Mouse (Mus musculus) midbrain, postnatal 0 days (tissue): Measurements from ENCODE around the gene Bmp2k. TPM values are rescaled to one million over a fixed set of nuclear protein-coding genes. Genes with fewer than 3 reads are reported as not detected.

Experiments used
- ATAC-seq: fragments of 200-750 bp; cut with Nextera tagmentation; 2 replicates; pipeline ENCODE4 v1.8.0; 2017; ENCODE audit warnings: moderate number of reproducible peaks, mild to moderate bottlenecking, moderate TSS enrichment, moderate library complexity; ENCODE audit not compliant: low FRiP score
- DNase-seq: peaks from one replicate; pipeline ENCODE4 v3.0.0-alpha.2; 2015; ENCODE audit warnings: low spot score
- H3K27ac ChIP-seq: fragments of 300-500 bp; sonication (generic); 2 replicates; pipeline ENCODE4 v1.5.1; 2014; ENCODE audit warnings: low read depth, mild to moderate bottlenecking, low read length, mixed read lengths
- H3K27me3 ChIP-seq: fragments of 300-500 bp; sonication (generic); 2 replicates; pipeline ENCODE4 v1.6.1; 2014; ENCODE audit warnings: low read length, control low read depth, mixed read lengths; ENCODE audit not compliant: insufficient read depth
- H3K36me3 ChIP-seq: fragments of 300-500 bp; sonication (generic); 2 replicates; pipeline ENCODE4 v1.6.1; 2014; ENCODE audit warnings: low read length, control low read depth, mixed read lengths; ENCODE audit not compliant: insufficient read depth
- H3K4me1 ChIP-seq: fragments of 300-500 bp; sonication (generic); 2 replicates; pipeline ENCODE4 v1.6.1; 2014; ENCODE audit warnings: mild to moderate bottlenecking, control low read depth, antibody characterized with exemption, low read length, mixed read lengths; ENCODE audit not compliant: insufficient read depth
- H3K4me2 ChIP-seq: fragments of 300-500 bp; sonication (generic); 2 replicates; pipeline ENCODE4 v1.6.1; 2014; ENCODE audit warnings: low read depth, mild to moderate bottlenecking, low read length, mixed read lengths; ENCODE audit not compliant: poor library complexity, severe bottlenecking
- H3K4me3 ChIP-seq: fragments of 300-500 bp; sonication (generic); 2 replicates; pipeline ENCODE4 v1.5.1; 2014; ENCODE audit warnings: low read depth, mild to moderate bottlenecking, low read length, moderate library complexity
- H3K9ac ChIP-seq: fragments of 300-500 bp; sonication (generic); replicated peaks from 2 replicates; pipeline ENCODE4 v1.6.1; 2014; ENCODE audit warnings: mild to moderate bottlenecking, low read length, moderate library complexity, mixed read lengths; ENCODE audit not compliant: poor library complexity, severe bottlenecking
- H3K9me3 ChIP-seq: fragments of 300-500 bp; sonication (generic); 2 replicates; pipeline ENCODE4 v1.6.1; 2016; ENCODE audit warnings: low read length, control low read depth
- CTCF ChIP-seq: IDR thresholded peaks from 2 replicates; pipeline ENCODE4 v1.5.1; 2016; ENCODE audit warnings: antibody characterized with exemption, mild to moderate bottlenecking
- WGBS: fragments of 180-500 bp; shearing (Covaris S2); extraction: QIAGEN DNeasy Blood & Tissue Kit; methylation state at CpG from one replicate; pipeline ENCODE4 v1.1.7; 2014; 5-methylcytosine and 5-hydroxymethylcytosine counted together
- polyA plus RNA-seq: library from polyadenylated mRNA; unstranded; fragments of >200 nt; fragmentation: Nextera tagmentation; extraction: Ambion mirVana; gene quantifications from 2 replicates; pipeline ENCODE4 v1.2.1, GENCODE M21; 2015
- total RNA-seq: library from RNA; depleted of rRNA; stranded (reverse); fragments of >200 nt; gene quantifications from 2 replicates; pipeline ENCODE4 v1.2.3, GENCODE M21; 2014

Gene Bmp2k
- total and polyA plus RNA-seq, 2 experiments from 2014 or later = 9.5 to 19.4 TPM

DNA sequence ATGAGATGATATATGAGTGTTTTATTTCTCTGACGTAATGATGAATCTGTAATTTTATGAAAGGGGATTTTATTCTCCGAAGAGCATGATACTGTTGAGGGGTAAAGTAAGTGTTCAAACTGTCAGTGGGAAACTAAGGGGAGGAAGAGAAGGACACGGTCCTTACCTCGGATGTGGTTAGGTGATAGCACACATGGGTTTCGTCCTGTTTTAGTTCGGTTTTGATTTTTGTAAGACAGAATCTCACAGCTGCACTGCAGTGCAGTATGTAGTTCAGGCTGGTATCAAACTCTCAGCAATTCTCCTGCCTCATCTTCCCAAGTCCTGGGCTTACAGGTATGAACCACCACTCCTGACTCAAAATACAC, 34.6 kb upstream of the Bmp2k start:
- Histone ChIP-seq H3K9ac (no peak overlapping the region), H3K4me3 (no peak overlapping the region), H3K9me3 (no peaks in the 10 kb centered on the region), H3K36me3 (no peaks in the 10 kb centered on the region), H3K4me2 (no peak overlapping the region), H3K4me1 (no peaks in the 10 kb centered on the region), H3K27me3 (no peaks in the 10 kb centered on the region), H3K27ac (no peak overlapping the region)
- DNase-seq = no peak
- WGBS = 91% methylated on average over 6 of the region's 6 CpGs
- no peak for TF ChIP-seq CTCF
- no peak for ATAC-seq

DNA sequence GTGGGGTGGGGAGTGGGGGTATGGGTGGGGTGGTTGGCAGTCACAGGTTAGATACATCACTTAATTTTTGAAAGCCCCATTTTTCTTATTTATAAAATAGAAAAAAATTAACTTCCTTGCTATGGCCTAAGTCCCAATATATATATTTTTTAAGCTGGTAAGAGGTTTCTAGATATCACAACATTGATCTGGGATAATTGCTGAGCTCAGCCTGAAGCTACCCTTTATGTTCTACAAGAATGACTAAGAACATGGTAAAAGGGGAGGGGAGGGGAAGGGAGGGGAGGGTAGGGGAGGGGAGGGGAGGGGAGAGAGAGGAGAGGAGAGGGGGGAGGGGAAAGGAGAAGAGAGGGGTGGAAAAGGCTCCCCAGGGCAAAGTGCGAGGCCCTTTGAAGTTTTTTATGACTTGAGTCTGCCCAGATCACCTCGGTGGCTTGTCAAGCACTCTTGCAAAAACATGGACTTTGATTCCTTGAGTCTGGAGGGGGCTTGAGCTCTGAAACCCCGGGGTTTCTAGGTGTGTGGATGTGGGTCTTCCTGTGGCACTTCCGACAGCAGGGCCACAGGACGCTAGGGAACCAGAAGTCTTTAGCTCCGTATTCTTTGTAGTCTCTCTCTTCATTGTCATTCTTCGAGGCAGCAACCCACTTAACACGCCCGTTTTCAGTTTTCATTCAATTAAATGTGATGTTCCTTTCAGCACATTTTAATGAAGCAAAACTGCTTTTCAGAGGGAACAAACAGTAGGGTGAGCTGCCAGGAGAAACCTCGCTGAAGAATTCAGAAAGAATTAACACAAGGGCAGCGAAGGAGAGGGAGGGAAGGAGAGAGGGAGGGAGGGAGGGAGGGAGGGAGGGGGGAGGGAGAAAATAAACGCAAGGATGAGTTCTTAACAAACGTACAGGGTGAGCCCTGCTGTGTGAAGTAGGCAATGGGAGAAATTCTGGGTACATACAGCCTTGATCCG, 33.1 kb upstream of the Bmp2k start:
- DNase-seq (no peak), ATAC-seq (peak; percentile 54; the same call in 1 of the 2 replicates)
- no peaks in the 10 kb centered on the region for H3K9me3 ChIP-seq
- no peak overlapping the region for H3K9ac ChIP-seq
- no peak for TF ChIP-seq CTCF
- H3K4me2 ChIP-seq = peak overlapping the region; percentile 23
- WGBS = 3% methylated on average over 14 of the region's 14 CpGs
- H3K27ac ChIP-seq = no peak overlapping the region
- no peak overlapping the region for H3K4me3 ChIP-seq
- no peaks in the 10 kb centered on the region for H3K36me3 ChIP-seq
- H3K4me1 ChIP-seq = no peaks in the 10 kb centered on the region
- no peaks in the 10 kb centered on the region for H3K27me3 ChIP-seq

DNA sequence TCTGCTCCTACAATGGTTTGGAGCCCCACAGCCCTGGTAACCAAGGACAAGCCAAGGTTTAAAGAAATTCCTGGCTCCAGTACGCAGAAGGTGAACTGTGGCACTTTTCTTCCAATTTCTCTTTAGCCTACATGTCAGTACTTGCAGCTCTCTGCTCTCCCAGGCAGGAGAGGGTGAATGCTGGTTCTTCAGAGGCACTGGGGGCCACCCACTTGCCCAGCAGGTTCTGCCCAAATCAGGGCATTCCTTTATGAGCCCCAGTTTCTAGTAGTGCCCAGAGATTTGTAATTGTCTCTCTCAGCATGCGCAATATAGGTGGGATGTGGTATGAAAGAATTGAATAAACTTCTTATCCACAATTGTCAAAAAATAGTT, 32.5 kb upstream of the Bmp2k start:
- no peak overlapping the region for H3K9ac ChIP-seq
- no peaks in the 10 kb centered on the region for H3K4me1 ChIP-seq
- no peaks in the 10 kb centered on the region for H3K9me3 ChIP-seq
- 60% methylated on average over 2 of the region's 2 CpGs for WGBS
- H3K4me3 ChIP-seq = no peak overlapping the region
- no peaks in the 10 kb centered on the region for H3K36me3 ChIP-seq
- H3K4me2 ChIP-seq = 0 out of 2 replicates have a peak overlapping the region, but pooled peaks have one; percentile 23
- no peak for ATAC-seq
- no peak overlapping the region for H3K27ac ChIP-seq
- DNase-seq = no peak
- H3K27me3 ChIP-seq = no peaks in the 10 kb centered on the region
- TF ChIP-seq CTCF = no peak

DNA sequence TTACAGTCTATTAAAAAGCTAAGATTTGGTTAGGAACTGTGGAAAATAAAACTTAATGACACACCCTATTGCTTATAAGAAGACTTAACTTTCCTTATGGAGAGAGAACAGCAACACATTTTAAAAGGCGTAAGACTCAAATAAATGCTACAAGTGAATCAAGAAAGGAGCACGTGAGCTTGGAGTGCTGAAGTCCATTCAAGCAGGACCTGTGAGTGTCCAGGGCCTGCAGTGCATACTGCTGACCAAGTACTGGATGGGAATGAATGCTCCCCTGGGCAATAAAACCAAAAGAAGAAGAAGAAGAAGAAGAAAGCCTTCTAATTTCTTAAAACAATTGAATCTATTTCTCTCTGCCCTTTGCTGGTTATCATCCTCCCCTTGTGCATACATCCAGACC, 32.0 kb upstream of the Bmp2k start:
- Histone ChIP-seq H3K4me2 (no peak overlapping the region), H3K36me3 (no peaks in the 10 kb centered on the region), H3K27me3 (no peaks in the 10 kb centered on the region), H3K4me3 (no peak overlapping the region), H3K9ac (no peak overlapping the region), H3K27ac (no peak overlapping the region), H3K4me1 (no peaks in the 10 kb centered on the region), H3K9me3 (no peaks in the 10 kb centered on the region)
- no peak for TF ChIP-seq CTCF
- ATAC-seq (no peak), DNase-seq (no peak)
- WGBS = 82% methylated on average over 2 of the region's 2 CpGs

DNA sequence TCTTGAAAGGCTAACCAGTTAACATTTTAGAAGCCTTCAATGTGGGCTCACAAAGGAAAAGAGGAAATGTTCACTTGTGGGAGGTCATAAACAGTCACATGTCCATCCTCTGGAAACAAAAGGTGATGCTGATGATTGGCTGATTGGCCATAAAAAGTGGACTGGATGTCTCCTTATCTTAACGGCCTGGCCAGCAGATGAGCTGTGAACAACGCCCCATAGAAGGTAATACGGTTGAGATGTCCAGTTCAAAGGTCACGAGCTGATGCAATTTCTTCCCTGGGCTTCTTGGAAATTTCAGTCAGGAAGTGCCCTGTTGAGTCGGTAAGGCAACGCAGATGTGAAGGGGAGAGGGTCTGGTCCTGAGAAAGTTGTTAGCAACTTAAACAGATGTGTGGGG, 28.9 kb upstream of the Bmp2k start:
- no peak for DNase-seq
- no peak overlapping the region for H3K4me2 ChIP-seq
- WGBS = 38% methylated on average over 6 of the region's 6 CpGs
- H3K36me3 ChIP-seq = no peaks in the 10 kb centered on the region
- no peaks in the 10 kb centered on the region for H3K27me3 ChIP-seq
- H3K27ac ChIP-seq = no peak overlapping the region
- no peak overlapping the region for H3K9ac ChIP-seq
- no peak for TF ChIP-seq CTCF
- H3K4me1 ChIP-seq = no peaks in the 10 kb centered on the region
- no peak for ATAC-seq
- no peaks in the 10 kb centered on the region for H3K9me3 ChIP-seq
- H3K4me3 ChIP-seq = no peak overlapping the region

DNA sequence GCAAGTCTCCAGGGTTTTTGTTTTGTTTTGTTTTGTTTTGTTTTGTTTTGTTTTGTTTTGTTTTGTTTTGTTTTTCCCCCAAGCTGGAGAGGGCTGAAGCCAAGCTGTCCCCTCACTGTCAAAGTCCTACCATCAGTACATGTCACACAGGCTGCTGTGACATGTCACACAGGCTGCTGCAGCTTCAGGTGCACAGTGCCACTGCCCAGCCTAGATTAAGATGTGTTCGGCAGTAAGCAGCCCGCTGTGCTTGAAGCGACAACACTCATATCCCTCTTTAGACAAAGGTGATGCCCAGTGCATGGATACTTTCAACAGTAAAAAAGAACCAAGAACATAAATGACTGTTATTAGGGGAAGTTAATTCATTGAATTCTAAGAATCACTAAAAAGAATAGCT, 28.5 kb upstream of the Bmp2k start:
- WGBS = 50% methylated on average over 3 of the region's 3 CpGs
- no peak for TF ChIP-seq CTCF
- H3K9ac ChIP-seq = no peak overlapping the region
- H3K36me3 ChIP-seq = no peaks in the 10 kb centered on the region
- no peak overlapping the region for H3K4me3 ChIP-seq
- no peaks in the 10 kb centered on the region for H3K4me1 ChIP-seq
- H3K27me3 ChIP-seq = no peaks in the 10 kb centered on the region
- H3K9me3 ChIP-seq = no peaks in the 10 kb centered on the region
- no peak overlapping the region for H3K27ac ChIP-seq
- DNase-seq (no peak), ATAC-seq (no peak)
- H3K4me2 ChIP-seq = no peak overlapping the region
